Mouse (Mus musculus) ES-Bruce4 (cell line): ENCODE measurements around the gene Recql5.

ENCODE experiments used
- CTCF ChIP-seq: IDR thresholded peaks from one replicate; pipeline ENCODE4 v1.8.1; 2011; ENCODE audit warnings: low read depth, low read length
- POLR2A ChIP-seq: IDR thresholded peaks from one replicate; pipeline ENCODE4 v1.8.1; 2011; ENCODE audit warnings: low read length; ENCODE audit not compliant: insufficient read depth

DNA sequence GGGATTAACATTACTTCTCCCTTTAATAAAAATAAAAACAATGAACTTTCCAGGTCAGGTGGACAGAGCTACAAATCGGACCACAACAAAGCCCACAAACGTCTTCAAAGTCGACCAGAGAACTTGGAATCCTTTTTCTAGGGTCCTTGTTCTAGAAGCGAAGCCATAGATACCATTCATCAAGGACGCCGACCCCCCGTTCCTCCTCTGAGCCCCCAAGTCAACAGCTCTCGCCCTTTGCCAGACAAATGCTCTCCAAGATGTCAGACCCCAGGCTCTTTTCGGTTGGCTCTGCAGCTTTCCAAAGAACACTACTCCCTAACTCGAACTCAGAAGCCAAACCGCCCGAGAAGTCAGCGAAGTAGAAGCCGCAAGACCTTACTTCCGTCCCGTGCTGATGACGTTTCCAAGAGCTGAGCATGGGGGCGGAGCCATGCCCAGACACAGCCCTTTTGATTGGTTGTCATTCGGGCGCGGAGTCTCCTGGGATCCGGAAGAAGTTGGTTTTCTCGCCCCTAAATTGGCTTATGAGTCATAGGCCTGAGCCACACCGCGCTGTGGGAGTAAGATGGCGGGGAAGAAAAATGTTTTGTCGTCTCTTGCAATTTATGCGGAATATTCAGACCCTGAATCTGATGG lies at the start of gene Recql5, which contains the start of gene Sap30bp:
- TF ChIP-seq CTCF (no peak), POLR2A (no peak)
